Comparison of ENCODE assay signal across 9 mouse cellular contexts in genomic region chr12:15507576-15507975, GRCm38 (mm10).
DNase-seq lines count a peak whose midpoint lies in the region; ATAC-seq and TF ChIP-seq lines count a peak whose summit lies in the region.
"Had no signal": no experiment of that assay in that cellular context is flagged by ENCODE, and none has a peak within 500 bp of the region (broad histone marks: within the 10 kb centered on the region; RNA-seq: fewer than 3 reads in every experiment).

No protein-coding gene starts in this region.

- no peak overlapping the region for H3K4me3 ChIP-seq in lung, postnatal 0 days (ENCODE audit: low read depth, low read length)
- H3K4me3 ChIP-seq: limb, embryonic 12.5 days had no signal

- H3K9ac ChIP-seq in lung, postnatal 0 days (replicated peaks; ENCODE audit: low read depth), result no peak overlapping the region
- H3K9ac ChIP-seq: limb, embryonic 12.5 days had no signal

- H3K27ac ChIP-seq in lung, postnatal 0 days (ENCODE audit: low read length), result no peak overlapping the region
- H3K27ac ChIP-seq: limb, embryonic 12.5 days had no signal

- TF ChIP-seq EP300 in lung, postnatal 0 days (IDR thresholded peaks at IDR 0.05), result no peak

- no peak for ATAC-seq in lung, postnatal 0 days

- peak; percentile 8 for DNase-seq in adrenal gland, postnatal 14 days
- no peak for DNase-seq in adrenal gland, adult 8-10 months
- peak; percentile 26 for DNase-seq in lung, postnatal 0 days (ENCODE audit: low spot score)
- DNase-seq in lung, adult 18-20 months, result no peak
- peak; percentile 4 for DNase-seq in induced T-regulatory cell, adult 2 months (ENCODE audit: low read depth)
- peak; percentile 34 to 64 for DNase-seq in right cerebral cortex, adult 2 months (ENCODE audit: low spot score in 2 of 2)
- no peak for DNase-seq in ovary, postnatal 36 days (ENCODE audit: low spot score)
- no peak for DNase-seq in ovary, postnatal 14 days (ENCODE audit: low spot score)

- WGBS in lung, postnatal 0 days, result 32% methylated on average over 7 of the region's 7 CpGs

- no peaks in the 10 kb centered on the region for H3K27me3 ChIP-seq in lung, postnatal 0 days (replicated peaks; ENCODE audit: insufficient read depth, low read length)

- H3K4me1 ChIP-seq in lung, postnatal 0 days (ENCODE audit: insufficient read depth, low read depth, low read length), result no peaks in the 10 kb centered on the region
- H3K4me1 ChIP-seq: limb, embryonic 12.5 days had no signal

- no peaks in the 10 kb centered on the region for H3K36me3 ChIP-seq in lung, postnatal 0 days (ENCODE audit: insufficient read depth, low read length)
- H3K36me3 ChIP-seq: limb, embryonic 12.5 days had no signal

- no peak overlapping the region for H3K4me2 ChIP-seq in lung, postnatal 0 days (replicated peaks; ENCODE audit: low read depth, low read length)
- H3K4me2 ChIP-seq: limb, embryonic 12.5 days had no signal

- H3K9me3 ChIP-seq in lung, postnatal 0 days (ENCODE audit: low read length), result no peaks in the 10 kb centered on the region

- peak; percentile 55 for TF ChIP-seq CTCF in lung, postnatal 0 days (IDR thresholded peaks at IDR 0.05)

Comparison
In these comparisons a context has a peak if more than half of its experiments do, and no peak if none do; other contexts are left out.
1. DNase-seq: peak in adrenal gland, postnatal 14 days (single experiment), lung, postnatal 0 days (single experiment), induced T-regulatory cell, adult 2 months (single experiment) and right cerebral cortex, adult 2 months (2 of 2); none in adrenal gland, adult 8-10 months (single experiment), lung, adult 18-20 months (0 of 2), ovary, postnatal 36 days (single experiment) and ovary, postnatal 14 days (single experiment).